Mouse (Mus musculus) testis, adult 2 months (tissue): Measurements from ENCODE around the gene Slc7a1.

Source experiments
- CTCF ChIP-seq: fragments of 200-500 bp; IDR thresholded peaks from 2 replicates; pipeline ENCODE4 v1.5.1; 2012; ENCODE audit warnings: low read depth, mild to moderate bottlenecking, inconsistent platforms, low read length, moderate library complexity; ENCODE audit not compliant: control insufficient read depth, insufficient read depth, insufficient replicate concordance
- POLR2A ChIP-seq: fragments of 200-500 bp; IDR thresholded peaks from 2 replicates; pipeline ENCODE4 v1.6.1; 2012; ENCODE audit warnings: low read depth, mild to moderate bottlenecking, inconsistent platforms, low read length, moderate library complexity; ENCODE audit not compliant: control insufficient read depth

DNA sequence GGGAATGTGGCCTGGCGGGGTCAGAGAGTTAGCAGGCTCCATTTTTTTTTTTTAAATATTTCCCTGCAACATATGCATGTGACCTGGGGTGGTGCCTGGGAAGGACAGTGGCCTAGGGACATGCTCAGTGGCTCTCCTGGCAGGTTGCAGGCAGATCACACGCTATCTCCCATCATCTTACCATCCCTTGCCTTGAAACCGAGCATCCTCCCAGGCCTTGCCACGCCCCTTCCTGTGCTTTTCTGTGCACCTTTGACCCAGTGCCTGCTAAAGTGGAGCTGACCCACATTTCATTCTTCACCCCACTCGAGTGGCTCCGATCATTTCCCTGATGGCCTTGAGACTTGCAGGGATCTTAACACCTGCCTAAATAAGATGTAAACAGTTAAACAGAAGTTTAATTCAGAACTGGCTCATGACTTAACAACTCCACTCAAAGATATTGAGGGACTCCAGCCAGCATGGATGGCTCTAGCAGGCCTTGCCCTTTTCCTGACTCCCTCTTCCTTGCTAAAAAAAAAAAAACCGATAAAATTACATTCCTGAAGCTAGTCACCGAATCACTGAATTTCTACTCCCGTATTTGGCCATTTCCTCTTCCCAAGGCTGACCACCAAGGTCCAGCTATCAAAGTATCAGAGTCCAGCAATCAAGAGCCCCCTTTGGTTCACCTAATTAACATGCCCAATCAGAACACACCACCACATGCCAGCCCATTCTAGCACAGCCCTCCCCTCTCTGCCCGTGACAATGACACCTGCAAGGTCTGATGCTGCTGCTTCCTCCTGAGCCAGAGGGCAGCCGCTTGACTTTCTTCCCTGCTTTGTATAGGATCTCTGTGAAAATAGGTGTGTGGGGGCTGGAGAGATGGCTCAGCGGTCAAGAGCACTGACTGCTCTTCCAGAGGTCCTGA is 27.4 kb downstream of the Slc7a1 start:
- TF ChIP-seq POLR2A (no peak), CTCF (no peak)
